Mouse (Mus musculus): Measurements from ENCODE around the gene Ripor1.

DNA sequence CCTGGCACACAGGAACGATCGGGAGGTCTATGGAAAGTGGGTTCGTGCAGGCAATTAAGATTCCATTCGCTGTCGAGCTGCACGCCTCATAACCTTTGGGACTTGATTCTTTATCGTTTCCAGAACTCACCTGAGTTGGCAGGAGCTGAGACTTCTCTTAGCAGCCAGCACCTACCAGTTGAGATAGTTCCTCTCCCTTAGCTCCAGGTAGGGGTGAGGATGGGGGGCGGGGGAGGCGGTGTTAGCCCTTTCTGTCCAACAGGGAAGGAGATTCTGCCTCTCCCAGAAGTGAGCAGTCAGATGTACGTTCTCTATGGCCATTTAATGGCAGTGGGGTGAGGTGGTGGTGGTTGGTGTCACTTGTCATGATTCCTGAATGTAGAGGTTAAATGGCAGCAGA is 2.0 kb downstream of the Ripor1 start:
- TF ChIP-seq GATA1 (IDR thresholded peaks at IDR 0.05; ENCODE audit: low read length) (no peak), TAL1 (IDR thresholded peaks at IDR 0.05; ENCODE audit: low read length) (no peak)
